Mouse (Mus musculus) cortical plate, adult 2 months (tissue): ENCODE data around the gene Cnnm3. TPM values are rescaled to one million over a fixed set of nuclear protein-coding genes. Genes with fewer than 3 reads are reported as not detected.

ENCODE experiments used
- H3K27ac ChIP-seq: fragments of 200-500 bp; 2 replicates; pipeline ENCODE4 v1.5.1; 2012; ENCODE audit warnings: low read length, control low read depth, inconsistent platforms; ENCODE audit not compliant: insufficient read depth
- H3K4me1 ChIP-seq: fragments of 200-500 bp; 2 replicates; pipeline ENCODE4 v1.6.1; 2011; ENCODE audit warnings: low read length; ENCODE audit not compliant: control insufficient read depth, insufficient read depth
- H3K4me3 ChIP-seq: fragments of 200-500 bp; 2 replicates; pipeline ENCODE4 v1.5.1; 2011; ENCODE audit warnings: mild to moderate bottlenecking, low read length, control low read depth; ENCODE audit not compliant: insufficient read depth
- CTCF ChIP-seq: fragments of 200-500 bp; IDR thresholded peaks from 2 replicates; pipeline ENCODE4 v1.5.1; 2011; ENCODE audit warnings: mild to moderate bottlenecking, control low read depth, low read length; ENCODE audit not compliant: insufficient read depth; ENCODE audit errors: extremely low read depth
- POLR2A ChIP-seq: fragments of 200-500 bp; IDR thresholded peaks from 2 replicates; pipeline ENCODE4 v1.6.1; 2011; ENCODE audit warnings: mild to moderate bottlenecking, low read length, control low read depth; ENCODE audit not compliant: insufficient read depth; ENCODE audit errors: extremely low read depth
- polyA plus RNA-seq: library from polyadenylated mRNA; depleted of rRNA; stranded (reverse); fragments of >200 nt; gene quantifications from 2 replicates; pipeline ENCODE4 v1.2.3, GENCODE M21; 2012

Cnnm3 gene
- polyA plus RNA-seq, 1 experiment: 26.0 TPM

GRCm38 (mm10) chr1:36567818-36568603 is 56.3 kb downstream of the Cnnm3 start:
- no peak for TF ChIP-seq CTCF
- no peak for TF ChIP-seq POLR2A
- peaks cover 3% of the 10 kb centered on the region; the same call in 1 of the 2 replicates for H3K4me1 ChIP-seq
- no peak overlapping the region for H3K4me3 ChIP-seq
- no peak overlapping the region for H3K27ac ChIP-seq

GRCm38 (mm10) chr1:36568776-36569175 is 57.1 kb downstream of the Cnnm3 start:
- Histone ChIP-seq H3K4me1 (peaks cover 3% of the 10 kb centered on the region; the same call in 1 of the 2 replicates), H3K27ac (no peak overlapping the region), H3K4me3 (no peak overlapping the region)
- TF ChIP-seq POLR2A (no peak), CTCF (no peak)

- Histone ChIP-seq H3K27ac (no peak overlapping the region), H3K4me1 (peaks cover 3% of the 10 kb centered on the region; the same call in 1 of the 2 replicates), H3K4me3 (no peak overlapping the region)
- TF ChIP-seq POLR2A: no peak
- TF ChIP-seq CTCF: no peak
These were observed 58.1 kb downstream of the Cnnm3 start for GRCm38 (mm10) chr1:36569694-36570276.

- H3K4me3 ChIP-seq: no peak overlapping the region
- TF ChIP-seq POLR2A (no peak), CTCF (no peak)
- H3K4me1 ChIP-seq: peaks cover 3% of the 10 kb centered on the region; the same call in 1 of the 2 replicates
- H3K27ac ChIP-seq: no peak overlapping the region
These were observed 58.7 kb downstream of the Cnnm3 start for GRCm38 (mm10) chr1:36570320-36570719.

- Histone ChIP-seq H3K4me3 (no peak overlapping the region), H3K27ac (no peak overlapping the region), H3K4me1 (peaks cover 3% of the 10 kb centered on the region; the same call in 1 of the 2 replicates)
- TF ChIP-seq POLR2A (no peak), CTCF (no peak)
These were observed 60.0 kb downstream of the Cnnm3 start for GRCm38 (mm10) chr1:36571627-36572026.

- no peak for TF ChIP-seq POLR2A
- Histone ChIP-seq H3K27ac (no peak overlapping the region), H3K4me1 (no peaks in the 10 kb centered on the region), H3K4me3 (no peak overlapping the region)
These were observed 60.6 kb downstream of the Cnnm3 start for GRCm38 (mm10) chr1:36572140-36572700.

GRCm38 (mm10) chr1:36572709-36573108 is 61.0 kb downstream of the Cnnm3 start:
- no peak for TF ChIP-seq CTCF
- TF ChIP-seq POLR2A: no peak
- Histone ChIP-seq H3K27ac (no peak overlapping the region), H3K4me3 (no peak overlapping the region), H3K4me1 (no peaks in the 10 kb centered on the region)

GRCm38 (mm10) chr1:36573524-36573923 is 61.9 kb downstream of the Cnnm3 start:
- H3K4me1 ChIP-seq: no peaks in the 10 kb centered on the region
- TF ChIP-seq POLR2A: no peak
- TF ChIP-seq CTCF: no peak
- H3K27ac ChIP-seq: no peak overlapping the region
- H3K4me3 ChIP-seq: no peak overlapping the region

GRCm38 (mm10) chr1:36574196-36574955 is 62.7 kb downstream of the Cnnm3 start:
- no peaks in the 10 kb centered on the region for H3K4me1 ChIP-seq
- TF ChIP-seq POLR2A: no peak
- H3K27ac ChIP-seq: no peak overlapping the region
- H3K4me3 ChIP-seq: no peak overlapping the region
